Mouse (Mus musculus) kidney, postnatal 10 days (tissue): ENCODE data around the gene Wasl.

ENCODE experiments used
- DNase-seq: peaks from one replicate; pipeline ENCODE4 v3.0.0; 2021; ENCODE audit warnings: mixed read lengths

Gene Wasl

GRCm38 (mm10) chr6:24642960-24643359 lies 21.8 kb downstream of the Wasl start:
- no peak for DNase-seq

- no peak for DNase-seq
Measured at GRCm38 (mm10) chr6:24642161-24642560, 22.6 kb downstream of the Wasl start.

DNA sequence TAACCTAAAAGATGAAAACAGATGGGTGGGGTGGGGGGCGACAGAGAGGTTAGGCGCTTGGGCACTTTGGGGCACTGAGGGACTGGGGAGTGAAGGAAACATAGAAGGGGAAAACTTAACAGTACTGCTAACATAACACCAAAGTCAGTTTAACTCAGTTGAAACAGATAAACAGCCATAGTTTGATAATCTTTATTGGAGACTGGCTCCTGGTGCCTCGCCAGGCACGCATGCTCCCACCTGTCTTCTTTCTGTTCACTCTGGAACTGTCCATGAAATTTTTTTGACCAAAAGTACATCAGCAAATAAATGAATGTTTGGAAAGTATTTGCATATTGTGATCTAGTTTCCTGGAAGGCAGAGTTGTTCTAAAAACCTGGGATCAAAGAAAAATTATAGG lies 23.5 kb downstream of the Wasl start:
- DNase-seq, result no peak

DNA sequence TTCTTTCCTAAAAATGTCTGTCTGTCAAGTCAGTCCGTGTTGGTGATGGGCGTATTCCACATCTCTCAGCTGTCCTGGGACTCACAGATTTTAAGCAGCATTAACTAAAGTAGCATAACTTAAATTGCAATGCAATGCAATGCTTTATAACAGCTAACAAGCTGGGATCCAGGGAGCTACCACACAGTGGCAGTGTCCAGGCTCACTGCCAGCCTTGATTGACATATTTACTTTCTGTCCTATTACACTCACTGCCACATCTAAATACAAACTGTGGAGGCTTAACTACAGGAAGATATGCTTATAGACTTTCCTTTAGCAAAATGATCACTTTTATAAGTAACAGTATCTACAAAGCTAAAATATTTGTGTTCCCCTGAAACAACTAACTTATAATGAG lies 29.0 kb downstream of the Wasl start:
- peak; percentile 17 for DNase-seq

DNA sequence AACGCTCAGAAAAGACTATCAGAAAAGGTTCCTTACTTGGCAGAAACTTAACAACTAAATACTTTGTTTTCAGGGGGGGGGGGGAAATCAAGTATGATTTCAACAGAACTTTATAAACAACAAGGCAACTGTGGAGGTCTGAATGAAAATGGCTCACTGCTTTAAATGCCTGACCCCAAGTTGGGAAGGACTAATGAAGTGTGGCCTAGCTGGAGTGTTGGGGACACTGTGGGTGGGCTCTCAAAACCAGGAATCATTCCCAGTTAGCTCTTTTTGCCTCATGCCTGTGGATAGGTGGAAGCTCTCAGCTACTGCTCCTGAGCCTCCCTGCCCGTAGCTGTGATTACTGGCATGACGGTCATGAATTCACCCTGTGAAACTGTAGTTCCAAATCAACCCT lies 30.7 kb downstream of the Wasl start:
- DNase-seq, result no peak

DNA sequence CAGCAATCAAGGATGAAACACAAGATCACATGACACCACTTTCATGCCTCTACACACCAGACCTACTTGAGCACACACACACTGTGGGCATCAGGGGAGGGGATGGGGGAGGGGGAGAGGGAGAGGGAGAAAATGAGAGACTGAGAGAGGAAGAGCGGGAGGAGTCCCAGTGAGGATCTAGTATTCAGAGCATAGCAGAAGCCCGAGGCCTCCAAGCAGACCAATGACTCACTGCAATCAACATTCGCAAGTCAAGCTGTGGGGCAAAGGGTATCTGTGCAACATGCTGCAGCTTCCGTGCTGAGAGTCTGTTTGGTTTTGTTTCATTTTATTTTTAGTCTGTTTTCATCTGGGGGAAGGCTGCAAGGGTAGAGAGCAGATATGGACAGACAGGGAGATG lies 32.7 kb downstream of the Wasl start:
- DNase-seq, result no peak

DNA sequence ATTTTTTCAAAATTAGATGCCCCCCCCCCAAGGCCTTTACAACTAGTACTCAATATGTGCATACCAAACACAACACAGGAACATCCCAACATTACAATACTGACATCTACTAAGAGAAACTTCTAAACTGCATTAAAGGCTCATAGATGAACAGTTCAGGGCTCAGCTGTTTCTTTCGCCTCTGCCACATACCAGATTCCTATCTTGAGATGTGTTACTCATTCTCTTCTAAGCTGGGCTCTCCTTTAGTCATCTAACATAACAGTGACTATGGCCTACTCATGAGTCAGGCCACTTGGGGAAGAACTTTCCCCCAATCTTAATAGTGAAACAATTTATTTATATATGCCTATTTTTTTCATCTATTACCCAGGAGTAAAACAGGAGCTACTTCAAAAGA lies 36.3 kb downstream of the Wasl start:
- no peak for DNase-seq

- peak; percentile 77 for DNase-seq
Measured at GRCm38 (mm10) chr6:24627586-24628030, 37.2 kb downstream of the Wasl start.

- DNase-seq, result no peak
Measured at GRCm38 (mm10) chr6:24622098-24622497, 42.7 kb downstream of the Wasl start.

DNA sequence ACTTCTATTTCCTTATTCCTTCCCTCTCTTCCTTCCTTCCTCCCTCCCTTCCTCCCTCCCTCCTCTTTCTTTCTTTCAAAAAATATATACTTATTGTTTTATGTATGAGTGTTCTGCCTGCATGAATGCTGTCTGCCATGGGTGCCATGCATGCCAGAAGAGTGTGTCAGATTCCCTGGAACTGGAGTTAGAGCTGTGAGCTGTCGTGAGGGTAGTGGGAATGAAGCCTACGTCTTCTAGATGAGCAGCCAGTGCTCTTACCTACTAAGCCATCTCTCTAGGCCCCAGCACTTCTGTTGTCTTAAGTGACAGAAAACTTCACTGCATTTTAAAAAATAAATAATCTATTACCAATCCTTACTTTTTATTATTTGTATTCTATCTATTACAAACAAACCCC lies 43.9 kb downstream of the Wasl start:
- DNase-seq, result no peak

- DNase-seq, result no peak
Measured at GRCm38 (mm10) chr6:24619285-24620045, 45.3 kb downstream of the Wasl start.

- no peak for DNase-seq
Measured at GRCm38 (mm10) chr6:24616746-24617145, 48.1 kb downstream of the Wasl start.

DNA sequence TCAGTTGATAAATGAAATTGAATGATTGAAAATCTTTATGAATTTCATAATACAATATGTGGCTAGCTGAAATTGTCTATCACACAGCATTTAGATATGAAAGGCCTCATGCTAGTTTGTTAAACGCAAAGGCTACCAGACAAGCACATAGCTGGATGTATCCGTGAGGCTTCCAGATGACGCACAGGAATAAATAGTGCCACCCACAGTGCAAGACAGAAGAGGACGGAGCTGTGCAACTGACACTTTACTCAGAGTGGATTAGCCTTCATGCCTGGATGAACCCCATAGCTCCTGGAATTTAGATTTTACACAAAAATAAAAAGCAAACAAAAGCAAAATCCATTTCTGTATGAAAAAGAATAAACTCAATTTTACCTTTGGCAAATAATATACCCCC lies 50.9 kb downstream of the Wasl start:
- DNase-seq, result no peak

DNA sequence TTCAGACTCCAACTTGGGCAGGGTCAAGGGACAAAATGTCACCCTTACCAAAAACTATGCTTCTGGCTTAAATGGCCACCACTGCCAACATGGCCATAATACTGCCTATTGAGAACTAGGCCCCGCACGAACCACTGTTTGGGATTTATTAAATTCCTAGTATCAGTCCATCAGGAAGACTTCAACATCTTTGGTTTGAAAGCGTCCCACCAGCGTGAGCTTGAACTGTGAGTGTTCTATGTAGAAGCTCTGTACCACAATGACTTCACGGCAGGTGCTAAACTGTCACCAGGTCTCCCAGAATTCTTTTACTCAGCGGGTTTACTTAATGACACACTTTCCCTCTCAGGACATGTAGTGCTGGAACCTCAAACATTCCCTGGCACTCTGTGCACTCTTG lies 51.5 kb downstream of the Wasl start:
- DNase-seq, result no peak

DNA sequence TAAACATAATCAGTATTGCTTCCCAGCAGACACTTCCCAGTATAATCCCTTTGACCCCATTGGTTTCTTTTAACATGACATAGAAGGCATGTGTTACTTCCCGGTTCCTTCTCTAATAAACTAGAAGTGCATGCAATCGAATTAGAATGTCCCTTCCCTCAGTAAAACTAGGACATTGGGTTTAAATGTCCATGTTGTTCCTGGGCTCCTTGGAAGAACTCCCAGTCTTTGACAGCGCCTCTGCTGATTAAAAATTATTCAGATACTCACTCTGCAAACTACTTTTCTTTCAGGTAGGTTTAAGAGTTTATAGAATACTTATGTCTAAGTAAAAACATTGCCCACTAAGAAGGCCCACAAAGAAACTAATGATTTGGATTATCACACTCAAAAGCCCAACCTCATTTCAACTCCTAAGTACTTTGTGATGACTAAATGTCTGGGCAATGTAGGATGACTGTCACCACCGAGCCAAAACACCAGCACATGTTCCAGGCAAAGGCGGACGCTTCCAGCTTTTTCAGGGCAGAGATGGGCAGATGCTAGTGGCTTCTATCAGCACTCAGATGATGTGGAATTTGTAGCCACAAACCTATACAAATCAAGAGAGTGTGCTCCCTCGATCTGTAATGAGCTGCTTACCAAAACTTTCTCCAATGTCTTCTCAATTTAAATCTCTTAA lies 52.6 kb downstream of the Wasl start:
- DNase-seq, result no peak

DNA sequence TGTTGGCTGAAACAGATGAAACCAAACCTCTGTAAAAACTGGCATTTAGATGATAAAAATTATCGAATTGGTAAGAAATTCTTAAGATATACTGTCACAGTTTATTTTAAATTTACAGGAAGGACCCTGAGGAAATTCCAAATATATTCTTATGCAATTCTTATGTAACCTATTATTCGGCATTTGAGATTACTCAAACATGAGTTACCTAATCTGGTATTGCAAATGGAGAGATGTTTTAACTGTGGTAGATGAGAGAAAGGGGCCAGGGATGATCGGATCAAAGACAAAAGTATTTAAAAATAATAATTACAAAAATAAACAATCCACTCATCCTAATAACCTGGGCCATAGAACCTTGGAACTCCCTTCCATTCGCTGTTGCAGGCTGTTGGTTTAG lies 54.5 kb downstream of the Wasl start:
- no peak for DNase-seq

DNA sequence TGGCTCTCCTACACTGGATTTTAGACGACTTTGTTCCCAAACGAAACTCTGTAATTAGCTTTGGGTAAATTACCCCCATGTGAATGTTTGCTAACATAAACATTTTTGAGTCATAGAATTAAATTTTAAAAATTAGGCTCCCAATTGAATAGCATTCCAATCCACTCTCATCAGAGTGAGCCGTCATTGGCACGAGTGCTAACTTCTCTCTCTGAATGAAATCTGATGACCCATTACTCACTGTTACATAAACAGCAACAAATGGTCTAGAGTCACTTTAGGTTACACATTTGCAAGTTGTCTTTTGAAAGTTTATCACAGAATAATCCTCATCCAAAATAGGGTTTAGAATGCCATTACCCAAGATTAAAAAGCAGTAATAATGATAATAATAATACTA lies 55.3 kb downstream of the Wasl start:
- no peak for DNase-seq

DNA sequence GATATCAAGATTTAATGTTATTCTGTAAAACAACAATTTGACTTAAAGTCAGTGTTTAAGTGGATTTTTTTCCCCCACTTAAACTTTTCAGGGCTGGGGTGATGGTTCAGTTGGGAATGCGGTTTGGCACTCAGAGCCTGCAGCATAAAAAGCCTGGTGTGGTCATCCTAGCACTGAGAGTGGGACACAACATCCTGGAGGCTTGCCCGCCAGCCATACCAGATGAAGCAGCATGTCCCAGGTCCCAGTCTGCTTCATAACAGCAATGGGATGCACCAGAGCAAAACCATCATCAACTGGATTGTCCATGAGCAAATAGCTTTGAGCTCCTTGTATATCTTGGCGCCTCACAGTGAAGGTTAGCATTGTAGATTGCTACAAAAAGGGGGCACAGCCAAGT lies 56.1 kb downstream of the Wasl start:
- DNase-seq, result no peak

DNA sequence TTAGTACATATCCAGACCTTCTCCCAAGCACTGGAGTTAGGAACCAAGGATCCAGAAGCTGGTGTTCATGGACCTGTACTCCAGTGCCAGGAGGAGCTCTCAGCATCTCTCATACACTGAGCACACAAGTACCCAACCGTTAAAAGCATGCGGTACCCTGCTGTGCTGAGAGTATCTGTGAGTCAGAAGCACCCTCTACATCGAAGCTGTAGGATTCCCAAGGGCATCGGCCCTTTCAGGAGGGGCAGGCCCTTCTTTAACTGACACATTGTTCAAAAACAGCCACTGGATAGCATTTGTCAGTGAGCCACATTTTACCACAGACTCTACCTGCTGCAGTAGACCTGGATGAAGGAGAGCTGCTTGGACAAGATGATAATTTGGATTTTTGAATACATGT lies 56.7 kb downstream of the Wasl start:
- no peak for DNase-seq

DNA sequence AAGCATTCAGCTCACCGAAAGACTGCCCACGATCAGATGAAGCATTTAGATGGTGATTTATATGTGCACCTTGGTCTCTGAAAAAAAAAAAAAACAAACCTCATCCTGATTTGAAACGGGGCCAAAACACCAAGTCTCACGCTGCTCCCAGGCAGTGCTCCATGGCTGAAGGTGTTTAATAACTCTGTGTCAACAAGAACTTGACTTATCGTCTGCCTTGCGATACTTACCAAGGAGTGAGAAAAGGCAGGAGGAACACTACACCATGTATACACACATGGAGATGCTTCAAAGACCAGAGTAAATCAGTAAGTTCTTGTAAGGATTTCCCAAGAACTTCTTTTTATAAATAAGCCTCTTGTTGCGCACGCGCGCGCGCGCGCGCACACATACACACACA lies 57.3 kb downstream of the Wasl start:
- no peak for DNase-seq

GRCm38 (mm10) chr6:24606512-24606911 lies 58.3 kb downstream of the Wasl start:
- DNase-seq, result no peak

- no peak for DNase-seq
Measured at GRCm38 (mm10) chr6:24605631-24606030, 59.2 kb downstream of the Wasl start.

DNA sequence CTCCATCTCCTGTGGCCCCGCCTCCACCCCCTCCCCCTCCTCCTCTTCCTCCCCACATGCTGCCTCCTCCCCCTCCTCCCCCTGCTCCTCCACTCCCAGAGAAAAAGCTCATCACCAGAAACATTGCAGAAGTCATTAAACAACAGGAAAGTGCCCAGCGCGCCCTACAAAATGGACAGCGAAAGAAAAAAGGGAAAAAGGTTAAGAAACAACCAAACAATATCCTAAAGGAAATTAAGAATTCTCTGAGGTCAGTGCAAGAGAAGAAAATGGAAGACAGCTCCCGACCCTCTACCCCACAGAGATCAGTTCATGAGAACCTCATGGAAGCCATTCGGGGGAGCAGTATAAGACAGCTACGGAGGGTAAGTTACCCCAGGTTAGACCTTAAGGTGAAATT lies 60.5 kb downstream of the Wasl start:
- DNase-seq, result no peak

- DNase-seq, result no peak
Measured at GRCm38 (mm10) chr6:24602993-24603392, 61.8 kb downstream of the Wasl start.

DNA sequence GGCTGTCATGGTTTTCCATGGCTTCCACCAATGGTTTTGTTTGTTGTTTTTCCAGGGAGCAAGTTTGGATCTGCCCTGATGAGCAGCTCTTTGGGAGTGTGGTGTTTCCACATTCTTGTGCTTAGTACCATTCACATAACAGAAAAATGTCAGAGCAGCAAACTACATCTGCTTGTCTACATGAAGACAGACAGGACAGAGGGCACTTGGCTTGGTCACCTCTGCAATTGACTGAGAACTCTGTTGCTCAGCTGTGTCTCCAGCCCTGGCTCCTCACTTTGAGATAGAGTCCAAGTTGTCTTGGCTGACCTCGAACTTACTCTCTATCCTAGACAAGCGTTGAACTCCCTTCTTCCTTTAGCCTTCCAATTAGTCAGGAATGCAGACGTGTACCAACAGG lies 62.5 kb downstream of the Wasl start:
- DNase-seq, result no peak
